Mouse (Mus musculus) small intestine, adult 2 months (tissue): ENCODE data around the gene Fam163b. TPM values are rescaled to one million over a fixed set of nuclear protein-coding genes. Genes with fewer than 3 reads are reported as not detected.
A peak's percentile ranks its signal among the peaks of the same experiment; 100 is the strongest.

ENCODE experiments used
- H3K27ac ChIP-seq: fragments of 200-500 bp; 2 replicates; pipeline ENCODE4 v1.5.1; 2012; ENCODE audit warnings: low read depth, low read length, control low read depth, inconsistent platforms; ENCODE audit not compliant: insufficient read depth
- H3K27me3 ChIP-seq: fragments of 200-500 bp; 2 replicates; pipeline ENCODE4 v1.6.1; 2012; ENCODE audit warnings: mild to moderate bottlenecking, moderate library complexity, low read length, inconsistent platforms; ENCODE audit not compliant: control insufficient read depth, insufficient read depth
- H3K36me3 ChIP-seq: fragments of 200-500 bp; 2 replicates; pipeline ENCODE4 v1.6.1; 2012; ENCODE audit warnings: mild to moderate bottlenecking, low read length, control low read depth, inconsistent platforms; ENCODE audit not compliant: control insufficient read depth, insufficient read depth
- H3K4me1 ChIP-seq: fragments of 200-500 bp; 2 replicates; pipeline ENCODE4 v1.6.1; 2012; ENCODE audit warnings: low read length, inconsistent platforms, mixed read lengths; ENCODE audit not compliant: control insufficient read depth, insufficient read depth, insufficient read length
- H3K4me3 ChIP-seq: fragments of 200-500 bp; 2 replicates; pipeline ENCODE4 v1.5.1; 2012; ENCODE audit warnings: low read depth, mild to moderate bottlenecking, control low read depth, inconsistent platforms, low read length, moderate library complexity
- CTCF ChIP-seq: fragments of 200-500 bp; IDR thresholded peaks from 2 replicates; pipeline ENCODE4 v1.5.1; 2012; ENCODE audit warnings: low read depth, mild to moderate bottlenecking, control low read depth, inconsistent platforms, low read length, moderate library complexity, mixed read lengths; ENCODE audit not compliant: insufficient replicate concordance, insufficient read length; ENCODE audit errors: extremely low read depth
- POLR2A ChIP-seq: fragments of 200-500 bp; IDR thresholded peaks from 2 replicates; pipeline ENCODE4 v1.6.1; 2012; ENCODE audit warnings: low read depth, mild to moderate bottlenecking, control low read depth, inconsistent platforms, low read length, moderate library complexity
- WGBS: fragments of 180-500 bp; shearing (Covaris S2); methylation state at CpG from one replicate; pipeline ENCODE4 v1.1.7; 2018; 5-methylcytosine and 5-hydroxymethylcytosine counted together
- polyA plus RNA-seq: library from polyadenylated mRNA; depleted of rRNA; stranded (reverse); fragments of >200 nt; gene quantifications from 2 replicates; pipeline ENCODE4 v1.2.3, GENCODE M21; 2012

The Fam163b gene
- polyA plus RNA-seq, 1 experiment: 0.08 TPM

GRCm38 (mm10) chr2:27077655-27078244 is 64.5 kb downstream of the Fam163b start:
- no peak for TF ChIP-seq POLR2A
- no peak for TF ChIP-seq CTCF
- no peaks in the 10 kb centered on the region for H3K27me3 ChIP-seq
- no peaks in the 10 kb centered on the region for H3K36me3 ChIP-seq
- no peak overlapping the region for H3K4me3 ChIP-seq
- H3K4me1 ChIP-seq: no peaks in the 10 kb centered on the region
- no peak overlapping the region for H3K27ac ChIP-seq
- 61% methylated on average over 10 of the region's 10 CpGs for WGBS

- Histone ChIP-seq H3K27ac (no peak overlapping the region), H3K27me3 (no peaks in the 10 kb centered on the region), H3K4me1 (no peaks in the 10 kb centered on the region), H3K36me3 (no peaks in the 10 kb centered on the region), H3K4me3 (no peak overlapping the region)
- WGBS: 52% methylated on average over 3 of the region's 3 CpGs
- TF ChIP-seq POLR2A: no peak
- peak; percentile 60; the same call in 1 of the 2 replicates for TF ChIP-seq CTCF
These were observed 66.8 kb downstream of the Fam163b start for GRCm38 (mm10) chr2:27075485-27075884.

- Histone ChIP-seq H3K4me3 (no peak overlapping the region), H3K27ac (no peak overlapping the region), H3K4me1 (no peaks in the 10 kb centered on the region), H3K36me3 (no peaks in the 10 kb centered on the region), H3K27me3 (no peaks in the 10 kb centered on the region)
- 68% methylated on average over 4 of the region's 4 CpGs for WGBS
- TF ChIP-seq POLR2A: no peak
- no peak for TF ChIP-seq CTCF
These were observed 67.5 kb downstream of the Fam163b start for GRCm38 (mm10) chr2:27074804-27075203.

DNA sequence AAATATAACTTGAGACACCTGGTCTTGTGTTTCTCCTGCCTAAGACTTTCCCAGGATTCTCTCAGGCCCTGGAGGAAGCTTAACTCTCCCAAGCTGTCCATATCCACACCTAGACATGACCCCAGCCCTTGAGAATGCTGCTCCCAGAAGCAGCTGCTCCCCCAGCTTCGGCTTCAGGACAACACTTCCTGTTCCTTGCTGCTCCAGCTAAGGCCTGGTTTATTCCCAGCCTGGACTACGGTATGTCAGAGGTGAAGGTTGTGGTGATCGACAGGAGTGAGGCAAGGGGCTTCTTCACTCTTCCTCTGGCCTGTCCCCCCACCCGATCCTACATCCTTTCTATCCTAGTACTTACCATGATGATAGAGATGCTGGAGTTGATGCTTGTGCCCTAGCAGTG is 68.9 kb downstream of the Fam163b start:
- 66% methylated on average over 4 of the region's 4 CpGs for WGBS
- no peak for TF ChIP-seq CTCF
- TF ChIP-seq POLR2A: no peak
- Histone ChIP-seq H3K4me1 (no peaks in the 10 kb centered on the region), H3K27me3 (no peaks in the 10 kb centered on the region), H3K4me3 (no peak overlapping the region), H3K36me3 (no peaks in the 10 kb centered on the region), H3K27ac (no peak overlapping the region)

GRCm38 (mm10) chr2:27071978-27072377 is 70.3 kb downstream of the Fam163b start, which contains the start of gene Mymk:
Gene Mymk (minus strand): TSS chr2:27072179.
- Histone ChIP-seq H3K4me3 (no peak within 1 kb of the TSS), H3K27ac (no peak within 1 kb of the TSS), H3K27me3 (no peaks in the 10 kb centered on the region), H3K4me1 (no peaks in the 10 kb centered on the region), H3K36me3 (no peaks in the 10 kb centered on the region)
- no peak for TF ChIP-seq POLR2A
- TF ChIP-seq CTCF: no peak
- 69% methylated on average over 2 of the region's 2 CpGs for WGBS

DNA sequence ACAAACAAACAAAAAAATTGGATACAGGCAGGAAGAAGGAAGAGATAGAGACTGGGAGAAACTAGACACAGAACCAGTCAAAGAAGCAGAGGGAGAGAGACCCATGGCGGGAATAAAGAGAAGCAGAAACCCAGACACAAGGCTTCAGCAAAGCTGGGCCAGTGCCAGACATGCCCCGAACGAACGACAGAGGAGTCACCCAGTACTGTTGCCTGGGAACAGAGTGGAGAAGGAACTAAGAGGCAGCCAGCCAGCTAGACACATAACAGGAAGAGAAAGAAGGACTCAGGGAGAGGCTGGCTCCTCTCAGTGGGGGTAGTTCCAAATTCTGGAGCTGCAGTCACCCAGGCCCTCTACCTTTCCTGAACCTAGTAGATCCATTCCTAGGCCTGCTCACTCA is 71.2 kb downstream of the Fam163b start:
- no peak for TF ChIP-seq CTCF
- no peak for TF ChIP-seq POLR2A
- no peaks in the 10 kb centered on the region for H3K27me3 ChIP-seq
- H3K4me3 ChIP-seq: no peak overlapping the region
- H3K4me1 ChIP-seq: no peaks in the 10 kb centered on the region
- H3K36me3 ChIP-seq: no peaks in the 10 kb centered on the region
- WGBS: 14% methylated on average over 4 of the region's 4 CpGs
- no peak overlapping the region for H3K27ac ChIP-seq

- TF ChIP-seq POLR2A: no peak
- TF ChIP-seq CTCF: no peak
- WGBS: 68% methylated on average over 2 of the region's 2 CpGs
- no peaks in the 10 kb centered on the region for H3K27me3 ChIP-seq
- H3K36me3 ChIP-seq: no peaks in the 10 kb centered on the region
- H3K4me3 ChIP-seq: no peak overlapping the region
- H3K27ac ChIP-seq: no peak overlapping the region
- no peaks in the 10 kb centered on the region for H3K4me1 ChIP-seq
These were observed 72.0 kb downstream of the Fam163b start for GRCm38 (mm10) chr2:27070247-27070813.
